Mouse (Mus musculus) 3134 (cell line): Measurements from ENCODE around the gene Ncbp2.

Experiments
- DNase-seq: peaks from one replicate; pipeline ENCODE4 v3.0.0-alpha.2; 2011; ENCODE audit warnings: low spot score; ENCODE audit not compliant: insufficient read length; ENCODE audit errors: extremely low read depth

Ncbp2 gene

GRCm38 (mm10) chr16:31948345-31948774 lies at the start of gene Ncbp2, which contains the start of gene 0610012G03Rik:
Ncbp2 (plus strand) TSS chr16:31948513.
0610012G03Rik (minus strand) TSS chr16:31948494.
- DNase-seq, result peak; percentile 95

- no peak for DNase-seq
These were observed 49.6 kb upstream of the Ncbp2 start for GRCm38 (mm10) chr16:31898546-31899326.

GRCm38 (mm10) chr16:31901886-31902285 lies 46.4 kb upstream of the Ncbp2 start:
- DNase-seq, result no peak

- DNase-seq, result no peak
These were observed 45.1 kb upstream of the Ncbp2 start for GRCm38 (mm10) chr16:31903239-31903638.

GRCm38 (mm10) chr16:31905331-31905730 lies 43.0 kb upstream of the Ncbp2 start:
- no peak for DNase-seq

- DNase-seq, result no peak
These were observed 42.2 kb upstream of the Ncbp2 start for GRCm38 (mm10) chr16:31905891-31906825.

- DNase-seq, result no peak
These were observed 41.4 kb upstream of the Ncbp2 start for GRCm38 (mm10) chr16:31906896-31907295.

- DNase-seq, result no peak
These were observed 39.4 kb upstream of the Ncbp2 start for GRCm38 (mm10) chr16:31908959-31909358.

- DNase-seq, result no peak
These were observed 37.9 kb upstream of the Ncbp2 start for GRCm38 (mm10) chr16:31910281-31910847.

- no peak for DNase-seq
These were observed 30.5 kb upstream of the Ncbp2 start for GRCm38 (mm10) chr16:31917776-31918175.

- DNase-seq, result no peak
These were observed 30.0 kb upstream of the Ncbp2 start for GRCm38 (mm10) chr16:31918248-31918724.

- DNase-seq, result no peak
These were observed 23.9 kb upstream of the Ncbp2 start for GRCm38 (mm10) chr16:31924368-31924767.

GRCm38 (mm10) chr16:31926091-31926490 lies 22.2 kb upstream of the Ncbp2 start:
- DNase-seq, result no peak

GRCm38 (mm10) chr16:31926547-31927182 lies 21.6 kb upstream of the Ncbp2 start:
- no peak for DNase-seq

GRCm38 (mm10) chr16:31927412-31927811 lies 20.9 kb upstream of the Ncbp2 start:
- DNase-seq, result no peak

- no peak for DNase-seq
These were observed 17.0 kb upstream of the Ncbp2 start for GRCm38 (mm10) chr16:31931330-31931729.

- no peak for DNase-seq
These were observed 16.1 kb upstream of the Ncbp2 start for GRCm38 (mm10) chr16:31932255-31932654.

GRCm38 (mm10) chr16:31932840-31933697 lies 15.2 kb upstream of the Ncbp2 start:
- peak; percentile 93 for DNase-seq

- no peak for DNase-seq
These were observed 14.4 kb upstream of the Ncbp2 start, which contains the start of gene Pigz for GRCm38 (mm10) chr16:31933751-31934549. Pigz (plus strand) TSS chr16:31933851.
